Mouse (Mus musculus) ES-E14 (cell line): ENCODE results near the gene Ap3b1. TPM values are rescaled to one million over a fixed set of nuclear protein-coding genes. Genes with fewer than 3 reads are reported as not detected.
A peak's percentile ranks its signal among the peaks of the same experiment; 100 is the strongest.

Experiments used
- DNase-seq: peaks from one replicate; pipeline ENCODE4 v3.0.0-alpha.2; 2013; ENCODE audit warnings: low read depth, low spot score
- H3K27ac ChIP-seq: 2 replicates; pipeline ENCODE4 v1.5.1; 2012; ENCODE audit warnings: low read depth, mild to moderate bottlenecking, low read length, moderate library complexity, mixed read lengths; ENCODE audit not compliant: poor library complexity, insufficient read depth, severe bottlenecking
- H3K36me3 ChIP-seq: 2 replicates; pipeline ENCODE4 v1.6.1; 2012; ENCODE audit warnings: mild to moderate bottlenecking, low read length, moderate library complexity, mixed read lengths; ENCODE audit not compliant: control insufficient read depth, poor library complexity, insufficient read depth, severe bottlenecking
- H3K4me1 ChIP-seq, 2 experiments: fragments of 150-350 bp in 1 of 2; sonication (generic) in 1 of 2; 2 replicates each; pipeline ENCODE4 v1.6.1; 2012; ENCODE audit warnings: low read length in 2 of 2, mild to moderate bottlenecking in 1 of 2, mixed read lengths in 1 of 2; ENCODE audit not compliant: control insufficient read depth in 2 of 2, insufficient read depth in 2 of 2, poor library complexity in 1 of 2
- H3K4me3 ChIP-seq, 2 experiments: fragments of 150-350 bp in 1 of 2; sonication (generic) in 1 of 2; 2 replicates each; pipeline ENCODE4 v1.5.1; 2012; ENCODE audit warnings: low read length in 2 of 2, low read depth in 1 of 2, mild to moderate bottlenecking in 1 of 2, mixed read lengths in 1 of 2; ENCODE audit not compliant: insufficient read depth in 1 of 2, poor library complexity in 1 of 2, severe bottlenecking in 1 of 2
- H3K9ac ChIP-seq: 2 replicates; pipeline ENCODE4 v1.6.1; 2012; ENCODE audit warnings: low read depth, mild to moderate bottlenecking, low read length, mixed read lengths; ENCODE audit not compliant: poor library complexity, insufficient read depth, severe bottlenecking
- H3K9me3 ChIP-seq: fragments of 150-350 bp; sonication (generic); 2 replicates; pipeline ENCODE4 v1.6.1; 2012; ENCODE audit warnings: low read depth, mild to moderate bottlenecking, low read length; ENCODE audit not compliant: control insufficient read depth, insufficient read depth
- CHD2 ChIP-seq: IDR thresholded peaks from 2 replicates; pipeline ENCODE4 v1.6.1; 2014; ENCODE audit warnings: mild to moderate bottlenecking, low read depth, low read length, inconsistent platforms
- HCFC1 ChIP-seq: IDR thresholded peaks from 2 replicates; pipeline ENCODE4 v1.6.1; 2012; ENCODE audit warnings: low read length, inconsistent platforms, borderline replicate concordance; ENCODE audit not compliant: insufficient read depth
- MAFK ChIP-seq: IDR thresholded peaks from 2 replicates; pipeline ENCODE4 v1.6.1; 2014; ENCODE audit warnings: mild to moderate bottlenecking, low read depth, low read length, inconsistent platforms; ENCODE audit not compliant: insufficient read depth
- ZC3H11A ChIP-seq: IDR thresholded peaks from 2 replicates; pipeline ENCODE4 v1.6.1; 2012; ENCODE audit warnings: low read depth, mild to moderate bottlenecking, inconsistent platforms, low read length, borderline replicate concordance
- ZNF384 ChIP-seq: IDR thresholded peaks from 2 replicates; pipeline ENCODE4 v1.6.1; 2012; ENCODE audit warnings: low read depth, low read length, inconsistent platforms
- in situ Hi-C, 2 experiments: fragments of 600-800 bp; cut with MboI; formaldehyde crosslinking; loops; one replicate each; pipeline ENCODE4 v1.15.1; 2025; ENCODE audit warnings: low sequenced_read_pairs in 2 of 2, inconsistent platforms in 1 of 2; ENCODE audit not compliant: unreplicated experiment in 2 of 2
- total RNA-seq: library from RNA; depleted of rRNA; stranded (reverse); fragments of 300-350 nt; gene quantifications from 2 replicates; pipeline ENCODE4 v1.2.3, GENCODE M21; 2012

The Ap3b1 gene
- total RNA-seq, 1 experiment = 33.2 TPM

DNA sequence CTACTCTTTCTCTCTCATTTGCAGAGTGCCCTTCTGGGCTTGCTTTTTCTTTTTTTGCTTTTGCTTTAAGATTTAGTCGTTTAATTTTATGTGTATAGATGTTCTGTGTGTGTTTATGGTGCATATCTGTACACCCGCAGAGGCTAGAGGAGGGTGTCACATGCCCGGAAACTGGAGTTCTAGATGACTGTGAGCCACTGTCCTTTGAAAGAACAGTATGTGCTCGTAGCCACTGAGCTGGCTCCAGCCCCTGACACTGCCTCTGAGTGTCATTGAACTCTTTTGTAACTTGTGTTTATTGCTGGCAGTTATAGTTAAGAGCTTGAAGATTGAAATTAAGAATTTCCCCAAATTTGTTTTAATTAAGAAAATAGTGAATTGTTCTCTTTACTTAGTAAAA is 82.4 kb downstream of the Ap3b1 start:
- Histone ChIP-seq H3K9me3 (no peaks in the 10 kb centered on the region), H3K4me3 (no peak overlapping the region), H3K9ac (no peak overlapping the region), H3K27ac (no peak overlapping the region), H3K4me1 (peaks cover 0 to 4% of the 10 kb centered on the region in 2 experiments; a peak in 1 of 4 replicates), H3K36me3 (peaks cover 3% of the 10 kb centered on the region)
- no peak for TF ChIP-seq ZNF384
- in situ Hi-C loops = no loop called here
- no peak for DNase-seq

DNA sequence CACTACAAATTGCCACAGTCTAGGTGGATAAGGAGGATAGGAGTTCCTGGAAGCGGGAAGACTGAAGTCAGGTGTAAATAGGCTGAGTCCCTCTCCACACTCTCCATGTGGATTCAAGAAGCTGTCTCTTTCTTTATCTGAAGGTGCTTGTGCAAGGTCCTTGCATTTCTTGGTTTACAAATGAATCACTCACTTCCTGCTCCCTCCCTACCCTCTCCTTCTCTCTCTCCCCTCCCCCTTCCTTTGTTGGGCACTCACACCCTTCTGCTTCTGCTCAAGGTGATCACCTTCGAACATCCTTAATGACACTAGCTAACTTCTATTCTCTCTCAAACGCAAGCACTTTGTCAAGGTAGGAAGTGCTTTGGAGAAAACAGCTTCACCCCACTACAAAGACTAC is 84.7 kb downstream of the Ap3b1 start:
- in situ Hi-C loops = no loop called here
- Histone ChIP-seq H3K27ac (peak overlapping the region; percentile 27; the same call in 1 of the 2 replicates), H3K9me3 (no peaks in the 10 kb centered on the region), H3K9ac (no peak overlapping the region), H3K4me1 (peaks cover 0 to 4% of the 10 kb centered on the region in 2 experiments; a peak in 1 of 4 replicates), H3K4me3 (no peak overlapping the region), H3K36me3 (peaks cover 5% of the 10 kb centered on the region)
- no peak for TF ChIP-seq HCFC1
- TF ChIP-seq CHD2 = no peak
- TF ChIP-seq MAFK = no peak
- TF ChIP-seq ZNF384 = no peak
- TF ChIP-seq ZC3H11A = no peak
- peak; percentile 47 for DNase-seq

DNA sequence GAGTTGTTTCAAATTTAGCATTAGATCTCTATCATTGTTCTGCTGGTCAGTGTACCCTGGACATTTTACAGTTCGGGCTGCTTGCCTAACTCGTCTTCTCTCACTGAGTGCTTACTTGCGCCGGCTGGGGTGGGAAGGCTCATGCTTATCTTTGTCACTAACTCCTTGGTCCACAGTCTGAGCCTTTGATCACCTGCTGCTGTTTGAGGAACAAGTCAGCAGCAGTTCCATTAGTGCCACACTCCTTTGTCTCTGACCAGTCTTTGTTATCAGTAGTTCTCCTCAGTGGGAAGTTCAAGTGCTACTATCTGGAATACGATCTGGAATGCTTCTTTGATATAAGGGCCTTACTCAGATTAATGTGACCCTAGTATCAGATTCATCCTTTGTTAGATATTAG is 86.3 kb downstream of the Ap3b1 start:
- H3K27ac ChIP-seq = no peak overlapping the region
- DNase-seq = no peak
- in situ Hi-C loops = no loop called here

DNA sequence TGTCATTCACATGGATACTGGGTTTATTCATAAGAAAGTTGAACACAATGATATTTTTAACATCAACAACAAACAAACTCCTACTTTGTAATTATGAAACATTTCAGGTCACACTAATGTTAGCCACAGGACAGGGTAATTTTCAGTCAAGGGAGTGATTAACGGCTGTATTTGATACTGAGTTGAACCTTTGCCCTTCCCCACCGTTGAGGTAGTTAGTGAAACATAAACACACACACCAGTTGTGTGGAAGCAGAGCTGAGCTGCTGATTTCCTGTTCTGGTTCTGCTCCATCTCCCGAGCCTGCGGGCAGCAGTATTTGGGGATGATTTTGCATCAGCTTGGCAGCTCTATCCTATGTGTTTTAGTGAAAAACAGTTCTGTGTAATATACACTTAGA is 88.2 kb downstream of the Ap3b1 start:
- in situ Hi-C loops = no loop called here
- Histone ChIP-seq H3K4me3 (no peak overlapping the region), H3K4me1 (peaks cover 0 to 4% of the 10 kb centered on the region in 2 experiments; a peak in 1 of 4 replicates), H3K9me3 (no peaks in the 10 kb centered on the region), H3K36me3 (peaks cover 5% of the 10 kb centered on the region), H3K27ac (no peak overlapping the region), H3K9ac (no peak overlapping the region)
- TF ChIP-seq MAFK (no peak), ZC3H11A (no peak)
- no peak for DNase-seq

More for the DNA sequence above, 86.3 kb downstream of the Ap3b1 start:
- H3K9ac ChIP-seq = no peak overlapping the region
- H3K9me3 ChIP-seq = no peaks in the 10 kb centered on the region
- no peak for TF ChIP-seq ZNF384
- no peak for TF ChIP-seq ZC3H11A
- no peak for TF ChIP-seq MAFK
- peaks cover 5% of the 10 kb centered on the region for H3K36me3 ChIP-seq
- no peak overlapping the region for H3K4me3 ChIP-seq
- peaks cover 0 to 4% of the 10 kb centered on the region in 2 experiments; a peak in 1 of 4 replicates for H3K4me1 ChIP-seq

DNA sequence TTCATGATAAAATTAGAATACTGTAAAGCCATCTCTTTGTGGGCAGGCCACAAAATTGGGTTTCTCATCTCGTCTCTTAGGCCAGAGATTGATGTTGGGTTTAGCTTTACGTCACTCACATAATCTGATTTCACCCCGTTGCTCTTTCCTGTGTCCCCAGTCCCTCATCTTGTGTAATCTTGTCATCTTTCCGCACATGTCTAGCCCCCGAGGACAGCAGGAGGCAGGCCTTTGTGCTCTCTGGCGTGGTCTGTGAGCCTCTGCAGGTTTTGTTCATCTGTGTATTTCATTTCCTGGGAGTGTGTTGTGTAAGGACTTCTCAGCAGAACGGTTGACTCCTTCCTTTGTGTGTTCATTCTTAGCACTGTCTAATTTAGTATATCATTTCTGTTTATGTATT is 90.8 kb downstream of the Ap3b1 start:
- Histone ChIP-seq H3K36me3 (peaks cover 5% of the 10 kb centered on the region), H3K9ac (no peak overlapping the region), H3K4me3 (no peak overlapping the region), H3K4me1 (peaks cover 0 to 2% of the 10 kb centered on the region in 2 experiments; a peak in 1 of 4 replicates), H3K9me3 (no peaks in the 10 kb centered on the region), H3K27ac (no peak overlapping the region)
- DNase-seq = no peak
- in situ Hi-C loops = no loop called here
- TF ChIP-seq HCFC1 (no peak), ZNF384 (no peak), MAFK (no peak), ZC3H11A (no peak), CHD2 (no peak)
